Mouse (Mus musculus) testis, postnatal 10 days (tissue): ENCODE measurements around the gene Chrm4.

Experiments
- DNase-seq: peaks from one replicate; pipeline ENCODE4 v3.0.0; 2021; ENCODE audit warnings: low spot score

The Chrm4 gene

GRCm38 (mm10) chr2:91944170-91944950, 17.3 kb downstream of the Chrm4 start:
- peak; percentile 89 for DNase-seq

- DNase-seq, result no peak
Measured at GRCm38 (mm10) chr2:91945483-91945882, 18.4 kb downstream of the Chrm4 start, which contains the start of gene Gm9821. TSS of gene Gm9821 (plus strand) at chr2:91945703.

GRCm38 (mm10) chr2:91946836-91947235, 19.8 kb downstream of the Chrm4 start:
- no peak for DNase-seq

GRCm38 (mm10) chr2:91947397-91948150, 20.5 kb downstream of the Chrm4 start:
- no peak for DNase-seq

- DNase-seq, result no peak
Measured at GRCm38 (mm10) chr2:91948151-91948509, 21.1 kb downstream of the Chrm4 start.

- no peak for DNase-seq
Measured at GRCm38 (mm10) chr2:91948792-91949241, 21.8 kb downstream of the Chrm4 start.

- no peak for DNase-seq
Measured at GRCm38 (mm10) chr2:91949411-91950274, 22.6 kb downstream of the Chrm4 start.

GRCm38 (mm10) chr2:91950275-91951085, 23.4 kb downstream of the Chrm4 start:
- no peak for DNase-seq

GRCm38 (mm10) chr2:91953825-91954224, 26.8 kb downstream of the Chrm4 start:
- DNase-seq, result peak; percentile 70

GRCm38 (mm10) chr2:91955121-91955591, 28.1 kb downstream of the Chrm4 start:
- no peak for DNase-seq

GRCm38 (mm10) chr2:91955875-91956274, 28.8 kb downstream of the Chrm4 start:
- DNase-seq, result no peak

- no peak for DNase-seq
Measured at GRCm38 (mm10) chr2:91957096-91957495, 30.0 kb downstream of the Chrm4 start.

- no peak for DNase-seq
Measured at GRCm38 (mm10) chr2:91958049-91958448, 31.0 kb downstream of the Chrm4 start.

- peak; percentile 74 for DNase-seq
Measured at GRCm38 (mm10) chr2:91958701-91959457, 31.8 kb downstream of the Chrm4 start.

GRCm38 (mm10) chr2:91959544-91960410, 32.7 kb downstream of the Chrm4 start:
- DNase-seq, result no peak

- no peak for DNase-seq
Measured at GRCm38 (mm10) chr2:91960459-91960858, 33.4 kb downstream of the Chrm4 start.

GRCm38 (mm10) chr2:91961901-91962761, 35.1 kb downstream of the Chrm4 start:
- DNase-seq, result no peak

- no peak for DNase-seq
Measured at GRCm38 (mm10) chr2:91962864-91963401, 35.9 kb downstream of the Chrm4 start.
